8 mouse cellular contexts compared by ENCODE assay signal in the genomic region with DNA sequence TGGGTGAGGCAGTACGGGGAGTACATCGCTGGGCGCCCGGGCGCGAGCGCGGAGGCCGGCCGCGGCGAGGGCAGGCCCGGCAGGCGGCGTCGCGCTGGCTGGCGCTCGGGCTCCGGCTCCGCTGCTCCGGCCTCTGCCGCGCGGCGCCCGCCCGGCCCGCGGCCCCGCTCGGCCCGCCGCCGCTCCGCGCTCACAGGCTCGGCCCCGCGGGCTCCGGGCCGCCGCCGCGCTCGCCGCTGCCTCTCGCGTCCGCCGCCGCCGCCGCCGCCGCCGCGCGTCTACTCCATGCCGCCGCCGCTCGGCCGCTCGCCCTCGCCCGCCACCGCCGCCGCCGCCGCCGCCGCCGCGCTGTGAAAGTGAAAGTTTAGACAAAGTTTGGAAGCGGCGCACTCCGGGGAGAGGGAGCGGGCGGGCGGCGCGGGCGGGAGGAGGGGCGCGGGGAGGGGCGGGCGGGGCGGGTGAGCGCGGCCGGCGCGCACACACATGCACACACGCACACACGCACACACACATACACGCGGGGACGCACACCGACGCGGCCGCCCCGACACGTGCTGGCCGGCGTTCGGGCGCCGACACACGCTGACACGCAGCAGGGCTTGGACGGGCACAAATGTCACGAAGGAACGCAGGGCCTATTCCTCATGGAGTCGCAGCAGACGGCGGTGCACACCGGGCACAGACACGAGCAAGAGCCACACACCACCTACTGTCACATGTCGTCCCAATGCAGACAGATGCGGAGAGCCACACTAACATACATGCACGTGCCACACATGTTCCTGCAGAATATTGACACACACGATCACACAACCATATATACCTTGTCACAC. TPM values are rescaled to one million over a fixed set of nuclear protein-coding genes. Genes with fewer than 3 reads are reported as not detected.
DNase-seq lines count a peak whose midpoint lies in the region; ATAC-seq lines count a peak whose summit lies in the region.

A gene (minus strand): TSS at position 346 of the 833 bp plus-strand sequence.

- H3K4me3 ChIP-seq in hindbrain, embryonic 16.5 days (ENCODE audit: low read length): peak within 1 kb of the TSS; percentile 80
- peak within 1 kb of the TSS; percentile 6; the same call in 1 of the 2 replicates for H3K4me3 ChIP-seq in macrophage (ENCODE audit: inconsistent target)

- DNase-seq in ovary, postnatal 36 days (ENCODE audit: low spot score): peak; percentile 78
- no peak for DNase-seq in ovary, postnatal 14 days (ENCODE audit: low spot score)
- peak; percentile 64 to 81 for DNase-seq in cerebellum, adult 18-20 months
- peak; percentile 79 for DNase-seq in gastrocnemius, postnatal 10 days
- DNase-seq in left cerebral cortex, adult 8-10 months (ENCODE audit: low spot score in 2 of 2): peak in 1 of 2 experiments; percentile 58
- peak; percentile 71 to 86 for DNase-seq in spleen, postnatal 4 days (ENCODE audit: low spot score in 2 of 2)

- 1% methylated on average over 44 of the region's 125 CpGs for WGBS in hindbrain, embryonic 16.5 days
- WGBS in macrophage (ENCODE audit: missing documents): 1% methylated on average over 75 of the region's 125 CpGs

- peak within 1 kb of the TSS; percentile 88 for H3K9ac ChIP-seq in hindbrain, embryonic 16.5 days (ENCODE audit: low read depth, low read length)

- H3K36me3 ChIP-seq in hindbrain, embryonic 16.5 days (ENCODE audit: control insufficient read depth, insufficient read depth, low read length): no peaks in the 10 kb centered on the region
- no peaks in the 10 kb centered on the region for H3K36me3 ChIP-seq in macrophage (ENCODE audit: inconsistent target)

- H3K79me2 ChIP-seq in macrophage (ENCODE audit: inconsistent target): no peaks in the 10 kb centered on the region; the same call in 1 of the 2 replicates

- H3K27ac ChIP-seq in hindbrain, embryonic 16.5 days (ENCODE audit: low read depth, low read length): peak within 1 kb of the TSS; percentile 91
- no peak within 1 kb of the TSS for H3K27ac ChIP-seq in macrophage

- peaks cover 16% of the 10 kb centered on the region for H3K4me1 ChIP-seq in hindbrain, embryonic 16.5 days (ENCODE audit: control insufficient read depth, insufficient read depth, low read depth, low read length)

- H3K9me3 ChIP-seq in hindbrain, embryonic 16.5 days (ENCODE audit: control insufficient read depth, low read length): no peaks in the 10 kb centered on the region

- peak within 1 kb of the TSS; percentile 92 for H3K4me2 ChIP-seq in hindbrain, embryonic 16.5 days (ENCODE audit: low read length)

- peaks cover 28% of the 10 kb centered on the region for H3K27me3 ChIP-seq in hindbrain, embryonic 16.5 days (replicated peaks; ENCODE audit: control insufficient read depth, insufficient read depth, low read length)

- ATAC-seq in hindbrain, embryonic 16.5 days: peak; percentile 44

RNA-seq across cellular contexts. Expression of the gene that starts here (rescaled TPM):
- 100 to 1,000 TPM; 598 to 734 TPM for total RNA-seq in gastrocnemius, postnatal 10 days (2021)
- polyA plus RNA-seq in hindbrain, embryonic 16.5 days (2015; fragmentation: Nextera tagmentation; extraction: Ambion mirVana): 94.3 and 109 TPM in 2 replicates
- 100 to 1,000 TPM; 352 to 438 (median 370) TPM for total RNA-seq in left cerebral cortex, adult 8-10 months (2022)
- 10 to 100 TPM in 9 of 26 experiments, 1 to 10 TPM in 17; 4.5 to 29.7 (median 7.4) TPM for total RNA-seq in macrophage (2018; cell fraction: chromatin; rRNA removed)
- total RNA-seq in macrophage (2018; cell fraction: cytosol; rRNA removed): 1 to 10 TPM; 5.9 to 9.7 (median 7.2) TPM
- total RNA-seq in macrophage (2018; cell fraction: nucleus; rRNA removed): 10 to 100 TPM in 3 of 26 experiments, 1 to 10 TPM in 23; 4.5 to 17.2 (median 7.2) TPM
- 3.6 to 6.9 TPM (median 4.3 TPM) in 3 replicates for polyA plus RNA-seq in macrophage (2018)

Comparison
In these comparisons a context has a peak if more than half of its experiments do, and no peak if none do; other contexts are left out.
1. RNA of the gene that starts here (polyA plus RNA-seq): 94.3 to 109 TPM in hindbrain, embryonic 16.5 days; 3.6 to 6.9 TPM in macrophage; every median in the first group is over 10 times any median in the second.